Mouse (Mus musculus) MEL (cell line): ENCODE measurements around the gene Megf8. TPM values are rescaled to one million over a fixed set of nuclear protein-coding genes. Genes with fewer than 3 reads are reported as not detected.

Experiments used
- DNase-seq: peaks from one replicate; pipeline ENCODE4 v3.0.0; 2011; ENCODE audit warnings: low read depth, low spot score
- H3K27ac ChIP-seq: 2 replicates; pipeline ENCODE4 v1.5.1; 2012; ENCODE audit warnings: low read depth, mild to moderate bottlenecking, control low read depth, low read length, moderate library complexity; ENCODE audit not compliant: control insufficient read depth
- H3K27me3 ChIP-seq, 2 experiments: fragments of 150-350 bp in 1 of 2; sonication (generic) in 1 of 2; 2 replicates each; pipeline ENCODE4 v1.6.1; 2012; ENCODE audit warnings: low read length in 2 of 2, mild to moderate bottlenecking in 2 of 2, improper control_type of control experiment in 1 of 2, moderate library complexity in 1 of 2; ENCODE audit not compliant: insufficient read depth in 2 of 2, control insufficient read depth in 1 of 2
- H3K36me3 ChIP-seq, 2 experiments: 2 replicates each; pipeline ENCODE4 v1.6.1; 2012 to 2014; ENCODE audit warnings: low read length in 2 of 2, improper control_type of control experiment in 1 of 2, inconsistent platforms in 1 of 2, mild to moderate bottlenecking in 1 of 2; ENCODE audit not compliant: insufficient read depth in 2 of 2, control insufficient read depth in 1 of 2
- H3K4me1 ChIP-seq, 2 experiments: fragments of 150-350 bp in 1 of 2; sonication (generic) in 1 of 2; 2 replicates each; pipeline ENCODE4 v1.6.1; 2012; ENCODE audit warnings: low read length in 2 of 2, improper control_type of control experiment in 1 of 2, mild to moderate bottlenecking in 1 of 2; ENCODE audit not compliant: insufficient read depth in 2 of 2, control insufficient read depth in 1 of 2
- H3K4me3 ChIP-seq, 2 experiments: fragments of 150-350 bp in 1 of 2; sonication (generic) in 1 of 2; 2 replicates each; pipeline ENCODE4 v1.5.1; 2012; ENCODE audit warnings: low read depth in 2 of 2, low read length in 2 of 2, mild to moderate bottlenecking in 2 of 2, moderate library complexity in 2 of 2, control low read depth in 1 of 2, improper control_type of control experiment in 1 of 2; ENCODE audit not compliant: control insufficient read depth in 1 of 2, insufficient read depth in 1 of 2
- H3K79me2 ChIP-seq: 2 replicates; pipeline ENCODE4 v1.6.1; 2012; ENCODE audit warnings: mild to moderate bottlenecking, low read length, moderate library complexity; ENCODE audit not compliant: control insufficient read depth, poor library complexity, insufficient read depth
- H3K9ac ChIP-seq: 2 replicates; pipeline ENCODE4 v1.6.1; 2012; ENCODE audit warnings: low read depth, mild to moderate bottlenecking, control low read depth, low read length, moderate library complexity; ENCODE audit not compliant: control insufficient read depth, poor library complexity, severe bottlenecking
- H3K9me3 ChIP-seq: fragments of 150-350 bp; sonication (generic); replicated peaks from 2 replicates; pipeline ENCODE4 v1.6.1; 2012; ENCODE audit warnings: mild to moderate bottlenecking, low read length, improper control_type of control experiment, moderate library complexity; ENCODE audit not compliant: insufficient read depth
- BHLHE40 ChIP-seq: IDR thresholded peaks from 2 replicates; pipeline ENCODE4 v1.6.1; 2012; ENCODE audit warnings: low read depth, mild to moderate bottlenecking, inconsistent platforms, low read length, improper control_type of control experiment, borderline replicate concordance
- CHD1 ChIP-seq: IDR thresholded peaks from 2 replicates; pipeline ENCODE4 v1.6.1; 2012; ENCODE audit warnings: low read depth, mild to moderate bottlenecking, inconsistent platforms, low read length, improper control_type of control experiment
- E2F4 ChIP-seq: IDR thresholded peaks from 2 replicates; pipeline ENCODE4 v1.6.1; 2011; ENCODE audit warnings: low read depth, low read length, improper control_type of control experiment, borderline replicate concordance
- ELF1 ChIP-seq: IDR thresholded peaks from 2 replicates; pipeline ENCODE4 v1.6.1; 2014; ENCODE audit warnings: low read depth, mild to moderate bottlenecking, inconsistent platforms, low read length, improper control_type of control experiment, moderate library complexity
- EP300 ChIP-seq, 2 experiments: IDR thresholded peaks; 2 replicates each; pipeline ENCODE4 v1.6.1; 2011; ENCODE audit warnings: improper control_type of control experiment in 2 of 2, low read length in 2 of 2, low read depth in 1 of 2, mild to moderate bottlenecking in 1 of 2
- ETS1 ChIP-seq: IDR thresholded peaks from 2 replicates; pipeline ENCODE4 v1.6.1; 2012; ENCODE audit warnings: low read depth, mild to moderate bottlenecking, inconsistent platforms, low read length, improper control_type of control experiment, moderate library complexity
- GABPA ChIP-seq: IDR thresholded peaks from 2 replicates; pipeline ENCODE4 v1.6.1; 2012; ENCODE audit warnings: low read depth, mild to moderate bottlenecking, inconsistent platforms, low read length, improper control_type of control experiment, moderate library complexity
- HCFC1 ChIP-seq: IDR thresholded peaks from 2 replicates; pipeline ENCODE4 v1.6.1; 2012; ENCODE audit warnings: low read depth, mild to moderate bottlenecking, inconsistent platforms, low read length, improper control_type of control experiment, moderate library complexity
- MAZ ChIP-seq: IDR thresholded peaks from 2 replicates; pipeline ENCODE4 v1.6.1; 2012; ENCODE audit warnings: low read depth, mild to moderate bottlenecking, inconsistent platforms, low read length, improper control_type of control experiment
- MEF2A ChIP-seq: IDR thresholded peaks from 2 replicates; pipeline ENCODE4 v1.6.1; 2014; ENCODE audit warnings: low read depth, mild to moderate bottlenecking, inconsistent platforms, low read length, improper control_type of control experiment; ENCODE audit not compliant: poor library complexity, insufficient replicate concordance, severe bottlenecking; ENCODE audit errors: extremely low read depth
- MYB ChIP-seq: IDR thresholded peaks from 2 replicates; pipeline ENCODE4 v1.6.1; 2011; ENCODE audit warnings: mild to moderate bottlenecking, low read depth, low read length, improper control_type of control experiment
- MYC ChIP-seq: IDR thresholded peaks from 2 replicates; pipeline ENCODE4 v1.6.1; 2011; ENCODE audit warnings: low read depth, mild to moderate bottlenecking, low read length, improper control_type of control experiment, moderate library complexity
- NELFE ChIP-seq: IDR thresholded peaks from 2 replicates; pipeline ENCODE4 v1.6.1; 2011; ENCODE audit warnings: low read depth, low read length, improper control_type of control experiment
- POLR2AphosphoS5 ChIP-seq: IDR thresholded peaks from 2 replicates; pipeline ENCODE4 v1.6.1; 2012; ENCODE audit warnings: low read depth, borderline replicate concordance, mild to moderate bottlenecking, inconsistent platforms, low read length, moderate library complexity, mixed read lengths
- TCF12 ChIP-seq: IDR thresholded peaks from 2 replicates; pipeline ENCODE4 v1.6.1; 2014; ENCODE audit warnings: low read depth, mild to moderate bottlenecking, inconsistent platforms, low read length, improper control_type of control experiment, moderate library complexity
- UBTF ChIP-seq: IDR thresholded peaks from 2 replicates; pipeline ENCODE4 v1.6.1; 2012; ENCODE audit warnings: low read depth, mild to moderate bottlenecking, inconsistent platforms, low read length, improper control_type of control experiment, moderate library complexity, borderline replicate concordance; ENCODE audit not compliant: insufficient read depth
- ZMIZ1 ChIP-seq: IDR thresholded peaks from 2 replicates; pipeline ENCODE4 v1.6.1; 2012; ENCODE audit warnings: low read depth, mild to moderate bottlenecking, inconsistent platforms, low read length, improper control_type of control experiment, moderate library complexity
- polyA plus RNA-seq, 2 experiments: library from polyadenylated mRNA; stranded (reverse) in 1 of 2; unstranded in 1 of 2; fragments of >175 nt in 1 of 2; fragments of >200 nt in 1 of 2; gene quantifications; 2 replicates each; pipeline versions ENCODE4 v1.2.1 to v1.2.4; 2012; ENCODE audit warnings: low replicate concordance in 2 of 2, low read depth in 1 of 2; ENCODE audit not compliant: insufficient read length in 2 of 2, insufficient read depth in 1 of 2, missing spikeins in 1 of 2
- total RNA-seq: library from RNA; depleted of rRNA; stranded (reverse); fragments of 300-350 nt; gene quantifications from 2 replicates; pipeline ENCODE4 v1.2.3, GENCODE M21; 2012

Gene Megf8
- total and polyA plus RNA-seq, 3 experiments, result 12.7 to 22.0 TPM; not detected in 1

GRCm38 (mm10) chr7:25270652-25271633, 46.0 kb upstream of the Megf8 start:
- Histone ChIP-seq H3K4me3 (no peak overlapping the region), H3K79me2 (peaks cover 34% of the 10 kb centered on the region), H3K27ac (no peak overlapping the region), H3K9ac (no peak overlapping the region), H3K4me1 (peaks cover 20 to 59% of the 10 kb centered on the region in 2 experiments), H3K27me3 (no peaks in the 10 kb centered on the region), H3K9me3 (no peaks in the 10 kb centered on the region), H3K36me3 (peaks cover 0 to 45% of the 10 kb centered on the region in 2 experiments; a peak in 2 of 4 replicates)
- no peak for DNase-seq
- TF ChIP-seq ELF1, result no peak
- TF ChIP-seq MEF2A, result no peak
- no peak for TF ChIP-seq E2F4
- TF ChIP-seq BHLHE40, result no peak
- no peak for TF ChIP-seq MYC
- no peak for TF ChIP-seq TCF12
- TF ChIP-seq NELFE, result no peak
- TF ChIP-seq EP300 (IDR thresholded peaks at IDR 0.05; ENCODE audit: low read depth in 1 of 2, low read length in 2 of 2), result no peak
- TF ChIP-seq ETS1, result no peak
- TF ChIP-seq ZMIZ1, result no peak
- no peak for TF ChIP-seq UBTF
- no peak for TF ChIP-seq CHD1
- TF ChIP-seq MYB, result no peak
- no peak for TF ChIP-seq POLR2AphosphoS5
- TF ChIP-seq MAZ, result no peak

- Histone ChIP-seq H3K4me1 (peaks cover 18 to 57% of the 10 kb centered on the region in 2 experiments), H3K9me3 (no peaks in the 10 kb centered on the region), H3K79me2 (peaks cover 37% of the 10 kb centered on the region), H3K27me3 (no peaks in the 10 kb centered on the region), H3K9ac (no peak overlapping the region), H3K4me3 (no peak overlapping the region), H3K36me3 (peaks cover 0 to 46% of the 10 kb centered on the region in 2 experiments; a peak in 2 of 4 replicates), H3K27ac (no peak overlapping the region)
- no peak for DNase-seq
- no peak for TF ChIP-seq CHD1
- no peak for TF ChIP-seq GABPA
- TF ChIP-seq ETS1, result no peak
- TF ChIP-seq E2F4, result no peak
- TF ChIP-seq MYB, result no peak
- no peak for TF ChIP-seq ZMIZ1
- no peak for TF ChIP-seq HCFC1
- no peak for TF ChIP-seq TCF12
Observed at GRCm38 (mm10) chr7:25271651-25272444, 45.1 kb upstream of the Megf8 start.
